Mouse (Mus musculus) common myeloid progenitor, adult 5-6 weeks (primary cell): ENCODE results near the gene Prl8a9. TPM values are rescaled to one million over a fixed set of nuclear protein-coding genes. Genes with fewer than 3 reads are reported as not detected.

ENCODE experiments used
- ATAC-seq: replicated peaks from 2 replicates; pipeline ENCODE4 v1.8.0; 2016; ENCODE audit warnings: low read depth, mild to moderate bottlenecking, moderate TSS enrichment, inconsistent platforms; ENCODE audit not compliant: poor library complexity, severe bottlenecking
- total RNA-seq: library from RNA; stranded (forward); fragments of 200-1000, 187-1606 nt; gene quantifications from 2 replicates; pipeline ENCODE4 v1.2.3, GENCODE M21; 2017

Gene Prl8a9
- not detected in 2 replicates for total RNA-seq

DNA sequence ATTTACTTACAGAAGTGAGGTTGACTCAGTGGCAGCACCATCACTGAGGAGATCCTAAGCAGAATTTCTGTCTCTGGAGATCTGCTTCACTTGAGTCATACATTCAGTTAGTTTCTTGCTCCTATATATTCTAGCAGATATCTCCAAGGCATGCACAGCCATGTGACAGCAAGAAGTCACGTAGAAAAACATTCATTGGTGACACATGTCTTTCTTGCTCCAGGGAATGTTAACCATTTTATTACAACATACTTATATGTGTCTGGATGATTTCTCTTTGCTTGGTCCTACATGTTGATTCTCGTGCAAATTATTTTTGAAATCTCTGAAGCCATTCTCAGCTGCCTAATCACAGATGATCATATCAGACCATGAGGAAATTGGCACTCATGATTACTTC, at the start of gene Prl8a9:
Prl8a9 (minus strand) TSS at position 101 of the 400 bp plus-strand sequence.
- ATAC-seq = no peak

DNA sequence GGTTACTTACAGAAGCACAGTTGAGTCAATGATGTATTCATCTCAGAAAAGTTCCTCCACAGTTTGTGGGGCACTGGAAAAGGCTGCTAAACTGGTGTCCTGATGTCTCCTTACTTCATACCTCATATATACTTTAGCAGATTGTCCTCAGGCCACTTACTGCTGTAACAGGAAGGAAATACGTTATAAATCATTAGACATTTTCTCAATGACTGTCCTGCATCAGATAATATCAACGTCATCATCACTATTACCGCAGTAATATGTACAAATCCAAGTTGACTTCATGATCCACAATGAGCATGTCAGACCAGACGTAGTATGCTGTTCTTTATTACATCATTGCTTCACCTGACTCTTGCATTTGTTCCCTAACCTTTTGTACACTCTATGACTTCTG, 46.1 kb upstream of the Prl8a9 start, which contains the start of gene Prl7b1:
Prl7b1 (minus strand) TSS at position 101 of the 400 bp plus-strand sequence.
- no peak for ATAC-seq

GRCm38 (mm10) chr13:27582071-27582470, 17.7 kb upstream of the Prl8a9 start, which contains the start of gene Prl8a1:
TSS of gene Prl8a1 (minus strand) at chr13:27582171.
- no peak for ATAC-seq

DNA sequence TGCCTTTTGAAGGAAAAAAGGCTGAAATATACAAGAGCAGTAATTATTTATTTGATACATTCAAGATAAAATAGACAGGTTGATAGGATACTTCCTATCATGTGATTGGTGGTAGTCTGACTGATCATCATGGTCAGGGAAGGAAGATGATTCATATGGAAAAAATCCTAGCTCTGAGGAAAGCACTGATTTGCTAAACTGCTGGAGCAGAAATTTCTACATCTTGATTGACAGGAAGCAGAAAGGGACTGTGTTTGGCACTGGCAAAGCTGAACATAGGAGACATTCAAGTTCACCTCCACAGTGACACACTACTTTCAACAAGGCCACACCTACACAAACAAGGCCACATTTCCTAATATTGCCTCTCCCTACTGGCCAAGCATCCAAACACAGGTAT, 11.1 kb downstream of the Prl8a9 start:
- no peak for ATAC-seq

GRCm38 (mm10) chr13:27523156-27523555, 41.2 kb downstream of the Prl8a9 start:
- no peak for ATAC-seq

DNA sequence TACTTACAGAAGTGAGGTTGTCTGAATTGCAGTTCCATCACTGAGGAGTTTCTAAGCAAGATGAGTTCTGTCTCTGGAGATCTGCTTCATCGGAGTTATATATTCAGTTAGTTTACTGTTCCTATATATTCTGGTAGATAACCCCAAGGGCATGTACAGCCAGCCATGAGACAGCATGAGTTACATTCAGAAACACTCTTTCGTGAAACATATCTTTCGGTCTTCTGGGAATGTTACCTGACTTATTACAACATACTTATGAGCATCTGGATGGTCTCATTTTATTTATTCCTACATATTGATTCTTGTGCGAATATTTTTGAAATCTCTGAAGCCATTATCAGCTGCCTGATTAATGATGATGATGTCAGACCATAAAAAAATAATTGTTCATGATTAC, 51.3 kb downstream of the Prl8a9 start, which contains the start of gene Prl8a8:
Prl8a8 (minus strand) TSS at position 101 of the 400 bp plus-strand sequence.
- no peak for ATAC-seq

Other genes with a start within 250 kb of the Prl8a9 start
- gene Prl8a2, start 218.9 kb downstream of the Prl8a9 start, total RNA-seq = not detected in 2 replicates
- gene Prl2b1, start 173.8 kb downstream of the Prl8a9 start, total RNA-seq = not detected in 2 replicates
- not detected in 2 replicates for gene Prl8a6, start 125.9 kb downstream of the Prl8a9 start, total RNA-seq
- gene Prl8a8, start 51.4 kb downstream of the Prl8a9 start, total RNA-seq = not detected in 2 replicates
- gene Prl8a1, start 17.6 kb upstream of the Prl8a9 start, total RNA-seq = not detected in 2 replicates
- not detected in 2 replicates for gene Prl7b1, start 46.0 kb upstream of the Prl8a9 start, total RNA-seq
- gene Prl7a1, start 77.9 kb upstream of the Prl8a9 start, total RNA-seq = not detected in 2 replicates
- not detected in 2 replicates for gene Prl7a2, start 103.4 kb upstream of the Prl8a9 start, total RNA-seq
- not detected in 2 replicates for gene Prl7d1, start 152.1 kb upstream of the Prl8a9 start, total RNA-seq
- gene Prl7c1, start 216.2 kb upstream of the Prl8a9 start, total RNA-seq = not detected in 2 replicates
- gene Prl2a1, start 237.0 kb upstream of the Prl8a9 start, total RNA-seq = not detected in 2 replicates